Mouse (Mus musculus) neural tube, embryonic 14.5 days (tissue): Measurements from ENCODE around the gene Il15. TPM values are rescaled to one million over a fixed set of nuclear protein-coding genes. Genes with fewer than 3 reads are reported as not detected.

ENCODE experiments used
- ATAC-seq: fragments of 200-750 bp; cut with Nextera tagmentation; 2 replicates; pipeline ENCODE4 v1.8.0; 2017; ENCODE audit warnings: low read depth, mild to moderate bottlenecking, moderate TSS enrichment, moderate library complexity
- H3K27ac ChIP-seq: fragments of 300-500 bp; sonication (generic); 2 replicates; pipeline ENCODE4 v1.5.1; 2014; ENCODE audit warnings: low read depth, mild to moderate bottlenecking, control low read depth, low read length, moderate library complexity, mixed read lengths
- H3K27me3 ChIP-seq: fragments of 300-500 bp; sonication (generic); 2 replicates; pipeline ENCODE4 v1.6.1; 2014; ENCODE audit warnings: low read length; ENCODE audit not compliant: control insufficient read depth, insufficient read depth
- H3K36me3 ChIP-seq: fragments of 300-500 bp; sonication (generic); 2 replicates; pipeline ENCODE4 v1.6.1; 2014; ENCODE audit warnings: low read length, mixed read lengths; ENCODE audit not compliant: control insufficient read depth, insufficient read depth
- H3K4me1 ChIP-seq: fragments of 300-500 bp; sonication (generic); 2 replicates; pipeline ENCODE4 v1.6.1; 2014; ENCODE audit warnings: low read length; ENCODE audit not compliant: control insufficient read depth, insufficient read depth
- H3K4me2 ChIP-seq: fragments of 300-500 bp; sonication (generic); 2 replicates; pipeline ENCODE4 v1.6.1; 2014; ENCODE audit warnings: mild to moderate bottlenecking, low read depth, low read length, control low read depth
- H3K4me3 ChIP-seq: fragments of 300-500 bp; sonication (generic); 2 replicates; pipeline ENCODE4 v1.5.1; 2014; ENCODE audit warnings: low read depth, low read length, control low read depth, mixed read lengths
- H3K9ac ChIP-seq: fragments of 300-500 bp; sonication (generic); replicated peaks from 2 replicates; pipeline ENCODE4 v1.6.1; 2014; ENCODE audit warnings: low read depth, mild to moderate bottlenecking, control low read depth, low read length, mixed read lengths
- H3K9me3 ChIP-seq: fragments of 300-500 bp; sonication (generic); 2 replicates; pipeline ENCODE4 v1.6.1; 2016; ENCODE audit warnings: low read length; ENCODE audit not compliant: control insufficient read depth
- WGBS: fragments of 180-500 bp; shearing (Covaris S2); extraction: QIAGEN DNeasy Blood & Tissue Kit; methylation state at CpG from one replicate; pipeline ENCODE4 v1.1.7; 2014; 5-methylcytosine and 5-hydroxymethylcytosine counted together
- polyA plus RNA-seq: library from polyadenylated mRNA; unstranded; fragments of >200 nt; fragmentation: Nextera tagmentation; extraction: Ambion mirVana; gene quantifications from 2 replicates; pipeline ENCODE4 v1.2.1, GENCODE M21; 2014

Il15 gene
- polyA plus RNA-seq: 0.81 TPM in 1 of 2 replicates, not detected in the other

GRCm38 (mm10) chr8:82402686-82403330 lies at the start of gene Il15:
TSS of gene Il15 (minus strand) at chr8:82403222.
- no peaks in the 10 kb centered on the region for H3K9me3 ChIP-seq
- 0 out of 2 replicates have a peak, but pooled peaks cover 5% of the 10 kb centered on the region for H3K4me1 ChIP-seq
- H3K27me3 ChIP-seq: no peaks in the 10 kb centered on the region
- ATAC-seq: peak; percentile 34; the same call in 1 of the 2 replicates
- no peak within 1 kb of the TSS for H3K27ac ChIP-seq
- no peaks in the 10 kb centered on the region for H3K36me3 ChIP-seq
- H3K9ac ChIP-seq: peak within 1 kb of the TSS; percentile 25; the same call in 1 of the 2 replicates
- peak within 1 kb of the TSS; percentile 52 for H3K4me2 ChIP-seq
- 13% methylated on average over 13 of the region's 13 CpGs for WGBS
- H3K4me3 ChIP-seq: peak within 1 kb of the TSS; percentile 19

DNA sequence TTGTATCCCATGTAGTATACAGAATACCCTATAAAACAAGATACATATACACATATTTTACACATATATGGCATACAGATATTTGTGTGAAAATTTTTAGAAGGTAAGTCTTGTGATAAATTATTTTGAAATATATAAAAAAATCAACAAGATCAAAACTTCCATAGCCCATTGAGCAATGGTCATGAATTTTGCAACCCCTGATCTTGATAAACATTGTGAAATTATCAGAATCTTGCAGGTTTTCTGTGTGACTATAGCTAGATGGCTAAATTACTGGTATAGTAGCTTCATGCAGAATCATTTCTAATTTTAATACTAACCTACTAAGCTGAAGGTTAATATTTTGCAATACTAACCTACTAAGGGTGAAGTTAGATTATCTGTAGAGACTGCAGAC lies 41.9 kb upstream of the Il15 start:
- no peaks in the 10 kb centered on the region for H3K36me3 ChIP-seq
- H3K27ac ChIP-seq: no peak overlapping the region
- H3K9me3 ChIP-seq: no peaks in the 10 kb centered on the region
- H3K9ac ChIP-seq: no peak overlapping the region
- H3K4me3 ChIP-seq: no peak overlapping the region
- no peaks in the 10 kb centered on the region for H3K4me1 ChIP-seq
- ATAC-seq: no peak
- no peaks in the 10 kb centered on the region for H3K27me3 ChIP-seq
- no peak overlapping the region for H3K4me2 ChIP-seq

- H3K9me3 ChIP-seq: no peaks in the 10 kb centered on the region
- 90% methylated on average over 5 of the region's 5 CpGs for WGBS
- no peak for ATAC-seq
Observed at GRCm38 (mm10) chr8:82416587-82417340, 13.7 kb upstream of the Il15 start.

DNA sequence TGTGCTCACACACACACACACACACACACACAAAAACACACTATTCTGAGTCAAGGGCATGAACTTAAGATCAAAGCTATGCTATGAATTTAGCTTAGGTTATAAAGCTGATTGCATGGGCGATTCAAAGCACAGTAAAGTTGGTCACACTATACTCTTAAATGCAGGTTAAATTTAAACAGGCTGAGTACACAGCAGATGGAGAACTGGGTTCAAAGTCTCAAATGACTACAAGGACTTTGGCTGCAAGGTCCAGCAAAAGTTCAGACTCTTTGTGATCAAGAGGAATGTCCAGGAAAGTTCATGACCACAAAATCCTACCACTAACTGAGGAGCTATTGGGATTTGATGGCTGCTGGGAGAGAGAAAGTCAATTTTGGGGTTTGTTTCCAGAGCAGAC lies 12.5 kb upstream of the Il15 start:
- Histone ChIP-seq H3K9me3 (no peaks in the 10 kb centered on the region), H3K4me2 (no peak overlapping the region), H3K4me1 (no peaks in the 10 kb centered on the region), H3K36me3 (no peaks in the 10 kb centered on the region), H3K27ac (no peak overlapping the region), H3K27me3 (no peaks in the 10 kb centered on the region), H3K9ac (no peak overlapping the region), H3K4me3 (no peak overlapping the region)
- 82% methylated on average over 1 of the region's 1 CpGs for WGBS
- no peak for ATAC-seq

More at GRCm38 (mm10) chr8:82416587-82417340, 13.7 kb upstream of the Il15 start:
- H3K4me2 ChIP-seq: no peak overlapping the region
- no peaks in the 10 kb centered on the region for H3K36me3 ChIP-seq
- H3K4me3 ChIP-seq: no peak overlapping the region
- H3K9ac ChIP-seq: no peak overlapping the region
- H3K4me1 ChIP-seq: no peaks in the 10 kb centered on the region
- no peak overlapping the region for H3K27ac ChIP-seq
- no peaks in the 10 kb centered on the region for H3K27me3 ChIP-seq

- Histone ChIP-seq H3K4me3 (no peak overlapping the region), H3K27ac (no peak overlapping the region), H3K9me3 (no peaks in the 10 kb centered on the region), H3K9ac (no peak overlapping the region), H3K4me1 (no peaks in the 10 kb centered on the region), H3K27me3 (no peaks in the 10 kb centered on the region), H3K4me2 (no peak overlapping the region), H3K36me3 (no peaks in the 10 kb centered on the region)
- 60% methylated on average over 3 of the region's 3 CpGs for whole genome bisulfite sequencing
- ATAC-seq: no peak
Observed at GRCm38 (mm10) chr8:82410135-82410534, 7.1 kb upstream of the Il15 start.

- 68% methylated on average over 1 of the region's 1 CpGs for WGBS
- Histone ChIP-seq H3K36me3 (no peaks in the 10 kb centered on the region), H3K4me2 (no peak overlapping the region), H3K4me1 (0 out of 2 replicates have a peak, but pooled peaks cover 5% of the 10 kb centered on the region), H3K9ac (no peak overlapping the region), H3K27ac (no peak overlapping the region), H3K9me3 (no peaks in the 10 kb centered on the region), H3K27me3 (no peaks in the 10 kb centered on the region), H3K4me3 (no peak overlapping the region)
- no peak for ATAC-seq
Observed at GRCm38 (mm10) chr8:82407060-82407459, 4.0 kb upstream of the Il15 start.

- Histone ChIP-seq H3K4me1 (0 out of 2 replicates have a peak, but pooled peaks cover 5% of the 10 kb centered on the region), H3K9me3 (no peaks in the 10 kb centered on the region), H3K4me3 (no peak overlapping the region), H3K27ac (no peak overlapping the region), H3K9ac (no peak overlapping the region), H3K27me3 (no peaks in the 10 kb centered on the region), H3K36me3 (no peaks in the 10 kb centered on the region), H3K4me2 (no peak overlapping the region)
- 97% methylated on average over 3 of the region's 3 CpGs for WGBS
- ATAC-seq: no peak
Observed at GRCm38 (mm10) chr8:82404068-82404467, 1.0 kb upstream of the Il15 start.

DNA sequence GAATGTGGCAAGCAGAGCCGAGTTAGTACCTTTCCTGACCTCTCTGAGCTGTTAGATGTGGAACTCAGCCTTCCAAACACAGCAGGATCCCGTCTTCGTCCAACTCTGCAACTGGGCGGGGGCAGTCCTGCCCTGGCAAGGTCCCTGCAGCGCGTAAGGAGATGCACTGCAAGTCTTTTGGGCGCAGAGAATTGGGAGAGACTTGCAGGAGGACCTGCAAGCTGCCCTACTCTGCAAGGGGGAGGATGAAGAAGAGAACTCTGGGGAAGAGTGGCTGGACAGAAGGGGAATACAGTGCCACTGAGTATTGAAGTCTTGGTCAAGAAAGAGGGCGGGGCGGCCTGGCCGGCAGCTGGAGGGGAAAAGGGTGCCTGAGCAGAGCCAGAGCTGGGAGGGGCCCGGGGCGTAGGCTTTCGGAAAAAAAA lies 749 bp downstream of the Il15 start:
- Histone ChIP-seq H3K27ac (no peak overlapping the region), H3K36me3 (no peaks in the 10 kb centered on the region), H3K27me3 (no peaks in the 10 kb centered on the region), H3K4me3 (peak overlapping the region; percentile 19), H3K4me1 (0 out of 2 replicates have a peak, but pooled peaks cover 5% of the 10 kb centered on the region), H3K4me2 (peak overlapping the region; percentile 52), H3K9ac (peak overlapping the region; percentile 25; the same call in 1 of the 2 replicates), H3K9me3 (no peaks in the 10 kb centered on the region)
- WGBS: 1% methylated on average over 13 of the region's 13 CpGs
- ATAC-seq: peak; percentile 41; the same call in 1 of the 2 replicates

DNA sequence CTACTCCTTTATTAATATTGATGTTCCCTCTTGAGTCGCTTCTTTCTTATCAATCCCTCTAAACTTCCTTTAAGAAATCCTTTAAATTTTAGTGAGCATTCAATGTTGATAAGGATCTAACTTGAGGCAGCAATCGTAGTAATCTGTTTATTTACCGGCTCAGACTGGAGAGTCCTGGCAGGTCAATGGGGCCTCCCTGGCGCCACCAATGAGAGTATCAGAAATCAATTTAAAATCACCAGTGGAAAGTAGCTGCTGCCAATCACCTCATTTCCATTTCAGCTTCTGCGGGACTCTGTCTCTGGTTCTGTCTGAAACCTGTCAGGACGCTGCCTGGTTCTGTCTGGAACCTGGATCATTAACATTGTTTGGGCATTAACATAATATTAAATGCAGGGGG lies 1.5 kb downstream of the Il15 start:
- Histone ChIP-seq H3K27ac (no peak overlapping the region), H3K36me3 (no peaks in the 10 kb centered on the region), H3K4me2 (no peak overlapping the region), H3K4me3 (no peak overlapping the region), H3K9me3 (no peaks in the 10 kb centered on the region), H3K9ac (no peak overlapping the region), H3K4me1 (0 out of 2 replicates have a peak, but pooled peaks cover 5% of the 10 kb centered on the region), H3K27me3 (no peaks in the 10 kb centered on the region)
- 55% methylated on average over 6 of the region's 6 CpGs for WGBS
- no peak for ATAC-seq
